Mouse (Mus musculus): ENCODE results near the gene Hist2h2bb. TPM values are rescaled to one million over a fixed set of nuclear protein-coding genes. Genes with fewer than 3 reads are reported as not detected.
"Not testable (repeated sequence)": the region's sequence is repeated elsewhere in the genome, so short reads cannot be mapped to it uniquely, and the experiment has no call there.

Hist2h2bb gene
- polyA plus RNA-seq, 1 experiment, result 0.97 TPM

DNA sequence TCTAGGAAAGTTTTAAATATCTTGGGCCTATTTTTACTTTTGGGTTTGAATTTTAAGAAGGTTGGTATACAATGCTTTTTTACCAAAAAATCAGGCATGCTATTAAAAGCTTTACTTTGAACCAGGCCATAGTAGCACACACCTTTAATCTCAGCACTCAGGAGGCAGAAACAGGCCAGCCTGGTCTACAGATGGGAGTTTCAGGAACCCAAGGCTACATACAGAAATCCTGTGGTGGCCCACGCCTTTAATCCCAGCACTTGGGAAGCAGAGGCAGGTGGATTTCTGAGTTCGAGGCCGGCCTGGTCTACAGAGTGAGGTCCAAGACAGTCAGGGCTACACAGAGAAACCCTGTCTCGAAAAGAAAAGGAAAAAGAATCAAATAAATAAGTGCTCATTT is 2.0 kb upstream of the Hist2h2bb start:
- TF ChIP-seq CTCF (conservative IDR thresholded peaks at IDR 0.05; ENCODE audit: insufficient read depth, insufficient read length, low read depth, low read length) (no peak), POLR2A (IDR thresholded peaks at IDR 0.05; ENCODE audit: low read depth, low read length) (no peak)
- no peak for DNase-seq
- Histone ChIP-seq H3K4me1 (ENCODE audit: control insufficient read depth, insufficient read depth, low read length) (peaks cover 8% of the 10 kb centered on the region; the same call in 1 of the 2 replicates), H3K27me3 (replicated peaks; ENCODE audit: control insufficient read depth, insufficient read depth, low read length) (no peaks in the 10 kb centered on the region), H3K4me3 (ENCODE audit: insufficient read depth, low read depth, low read length) (no peak overlapping the region), H3K27ac (ENCODE audit: insufficient read depth, low read depth, low read length) (no peak overlapping the region), H3K36me3 (ENCODE audit: control insufficient read depth, insufficient read depth, low read length) (no peaks in the 10 kb centered on the region)
- 81% methylated on average over 4 of the region's 4 CpGs for WGBS

DNA sequence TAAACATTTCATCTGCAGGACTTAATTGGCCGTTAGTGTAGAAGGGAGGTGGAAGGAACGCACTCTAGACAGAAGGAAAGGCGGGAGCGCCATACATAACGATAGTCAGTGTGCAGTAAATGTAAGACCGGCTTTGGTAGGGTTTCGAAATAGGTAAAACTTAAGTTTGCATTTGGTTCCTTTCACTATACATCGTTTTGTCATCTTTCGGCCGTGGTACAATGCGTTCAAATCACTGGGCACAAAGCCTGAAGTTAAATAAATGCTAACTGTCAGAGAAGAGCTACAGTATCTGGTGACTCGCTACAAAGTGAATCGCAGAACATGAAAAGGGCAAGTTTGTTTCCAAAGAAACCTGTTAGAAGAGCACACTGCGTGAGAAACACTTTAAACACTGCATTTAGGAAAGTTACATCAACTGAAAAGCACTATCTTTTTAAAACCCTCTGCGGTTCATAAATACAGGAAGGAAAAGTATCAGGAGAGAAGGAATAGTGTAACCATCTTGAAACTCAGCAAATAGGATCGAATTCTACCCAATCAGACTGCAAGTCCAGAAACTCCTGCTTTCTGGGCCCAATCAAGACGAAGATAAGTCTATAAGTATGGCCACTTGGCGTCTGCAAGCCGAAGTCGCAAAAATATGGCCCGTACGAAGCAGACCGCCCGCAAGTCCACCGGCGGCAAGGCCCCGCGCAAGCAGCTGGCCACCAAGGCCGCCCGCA is 1.3 kb upstream of the Hist2h2bb start, which contains the start of gene Hist2h3b:
Gene Hist2h3b (plus strand): TSS at position 604 of the 725 bp plus-strand sequence.
- peak within 1 kb of the TSS; percentile 91 for H3K27ac ChIP-seq (ENCODE audit: insufficient read depth, low read depth, low read length)
- no peaks in the 10 kb centered on the region for H3K36me3 ChIP-seq (ENCODE audit: control insufficient read depth, insufficient read depth, low read length)
- peak within 1 kb of the TSS; percentile 62 for H3K4me3 ChIP-seq (ENCODE audit: insufficient read depth, low read depth, low read length)
- no peaks in the 10 kb centered on the region for H3K27me3 ChIP-seq (replicated peaks; ENCODE audit: control insufficient read depth, insufficient read depth, low read length)
- WGBS, result 14% methylated on average over 30 of the region's 30 CpGs
- peak; percentile 91 for DNase-seq
- H3K4me1 ChIP-seq (ENCODE audit: control insufficient read depth, insufficient read depth, low read length), result peaks cover 8% of the 10 kb centered on the region; the same call in 1 of the 2 replicates
- no peak for TF ChIP-seq CTCF (conservative IDR thresholded peaks at IDR 0.05; ENCODE audit: insufficient read depth, insufficient read length, low read depth, low read length)
- TF ChIP-seq POLR2A (IDR thresholded peaks at IDR 0.05; ENCODE audit: low read depth, low read length), result peak; percentile 74

DNA sequence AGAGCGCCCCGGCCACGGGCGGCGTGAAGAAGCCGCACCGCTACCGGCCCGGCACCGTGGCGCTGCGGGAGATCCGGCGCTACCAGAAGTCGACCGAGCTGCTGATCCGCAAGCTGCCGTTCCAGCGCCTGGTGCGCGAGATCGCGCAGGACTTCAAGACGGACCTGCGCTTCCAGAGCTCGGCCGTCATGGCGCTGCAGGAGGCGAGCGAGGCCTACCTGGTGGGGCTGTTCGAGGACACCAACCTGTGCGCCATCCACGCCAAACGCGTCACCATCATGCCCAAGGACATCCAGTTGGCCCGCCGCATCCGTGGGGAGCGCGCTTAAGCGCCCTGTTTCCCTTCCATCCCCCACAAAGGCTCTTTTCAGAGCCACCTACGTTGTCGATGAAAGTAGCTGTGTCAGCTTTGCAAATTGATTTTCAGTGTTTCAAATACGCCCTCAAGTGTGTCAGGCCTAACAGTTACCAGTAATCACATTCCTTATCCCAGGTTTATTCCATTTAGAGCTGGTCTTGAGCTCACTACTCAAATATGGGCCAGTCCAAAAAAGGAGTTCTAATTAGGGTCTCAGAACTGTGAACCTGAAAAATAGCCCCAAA is 675 bp upstream of the Hist2h2bb start:
- WGBS, result 1% methylated on average over 15 of the region's 44 CpGs
- Histone ChIP-seq H3K27ac (ENCODE audit: insufficient read depth, low read depth, low read length) (peak overlapping the region; percentile 91), H3K4me3 (ENCODE audit: insufficient read depth, low read depth, low read length) (peak overlapping the region; percentile 62)
- H3K36me3 ChIP-seq (ENCODE audit: control insufficient read depth, insufficient read depth, low read length); H3K4me1 ChIP-seq (ENCODE audit: control insufficient read depth, insufficient read depth, low read length); DNase-seq; H3K27me3 ChIP-seq (replicated peaks; ENCODE audit: control insufficient read depth, insufficient read depth, low read length): not testable (repeated sequence)

DNA sequence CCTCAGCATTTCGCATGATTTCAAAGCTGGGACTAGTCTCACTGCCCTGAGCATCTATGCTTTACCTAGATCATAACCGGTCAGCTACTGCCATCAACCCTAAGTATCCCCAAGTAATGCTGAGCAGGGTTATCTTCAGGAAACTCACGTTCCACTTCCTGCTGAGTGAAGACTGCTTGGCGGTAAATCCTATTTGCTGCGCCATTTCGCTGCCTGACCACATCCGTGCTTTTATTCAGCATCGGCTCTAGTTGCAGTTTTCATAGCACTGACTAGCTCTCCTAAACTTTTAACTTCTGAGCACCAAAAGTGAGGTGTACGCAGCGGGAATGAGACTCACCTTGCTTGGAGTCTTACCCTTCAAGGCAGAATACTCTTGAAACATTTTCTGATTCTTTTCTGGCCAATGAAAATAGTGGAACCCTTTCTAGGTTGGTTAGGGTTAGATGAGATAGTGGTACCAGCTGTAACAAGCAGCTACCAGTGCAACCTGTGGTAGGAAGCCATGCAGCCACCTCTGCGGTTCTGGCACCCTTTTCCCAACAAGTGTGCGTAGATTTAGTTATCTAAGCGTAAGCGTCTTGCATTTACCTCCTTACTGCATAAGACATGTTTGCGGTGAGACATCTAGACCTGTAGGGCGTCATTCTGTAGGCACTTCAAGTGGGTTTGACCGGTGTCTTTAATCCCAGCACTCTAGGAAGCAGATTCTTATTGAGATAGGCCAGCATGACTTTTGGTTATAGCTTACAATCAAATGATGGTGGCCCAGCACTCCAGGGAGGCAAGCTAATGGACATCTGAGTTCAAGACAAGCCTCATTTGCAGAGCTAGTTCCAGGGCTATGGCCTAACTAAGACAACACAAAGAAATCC is 4.3 kb downstream of the Hist2h2bb start:
- Histone ChIP-seq H3K36me3 (ENCODE audit: control insufficient read depth, insufficient read depth, low read length) (no peaks in the 10 kb centered on the region), H3K4me1 (ENCODE audit: control insufficient read depth, insufficient read depth, low read length) (peaks cover 7% of the 10 kb centered on the region; the same call in 1 of the 2 replicates)

DNA sequence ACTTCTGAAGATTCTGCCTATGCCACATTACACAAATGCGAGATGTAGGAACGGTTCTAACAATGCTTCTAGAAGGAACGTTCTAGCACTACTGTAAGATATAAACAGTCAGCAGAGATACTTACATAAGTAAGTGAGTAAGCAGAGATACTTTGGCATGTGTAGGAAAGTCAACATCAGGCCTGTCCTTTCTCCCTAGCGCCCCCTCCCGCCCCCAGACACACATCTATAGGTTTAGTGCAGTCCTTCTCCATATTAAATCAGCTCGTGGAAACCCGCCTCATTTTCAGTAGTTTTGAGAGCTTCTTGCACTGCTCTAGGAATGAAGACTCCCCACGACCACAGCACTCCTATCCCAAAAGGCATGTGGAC is 7.9 kb downstream of the Hist2h2bb start:
- WGBS, result 34% methylated on average over 8 of the region's 8 CpGs
- TF ChIP-seq POLR2A (IDR thresholded peaks at IDR 0.05; ENCODE audit: low read depth, low read length) (no peak), CTCF (conservative IDR thresholded peaks at IDR 0.05; ENCODE audit: insufficient read depth, insufficient read length, low read depth, low read length) (no peak)
- Histone ChIP-seq H3K4me3 (ENCODE audit: insufficient read depth, low read depth, low read length) (peak overlapping the region; percentile 22; the same call in 1 of the 2 replicates), H3K27ac (ENCODE audit: insufficient read depth, low read depth, low read length) (no peak overlapping the region), H3K36me3 (ENCODE audit: control insufficient read depth, insufficient read depth, low read length) (no peaks in the 10 kb centered on the region), H3K27me3 (replicated peaks; ENCODE audit: control insufficient read depth, insufficient read depth, low read length) (no peaks in the 10 kb centered on the region), H3K4me1 (ENCODE audit: control insufficient read depth, insufficient read depth, low read length) (0 out of 2 replicates have a peak, but pooled peaks cover 3% of the 10 kb centered on the region)
- DNase-seq, result no peak

More for the DNA sequence above, 4.3 kb downstream of the Hist2h2bb start:
- TF ChIP-seq CTCF (conservative IDR thresholded peaks at IDR 0.05; ENCODE audit: insufficient read depth, insufficient read length, low read depth, low read length) (no peak), POLR2A (IDR thresholded peaks at IDR 0.05; ENCODE audit: low read depth, low read length) (no peak)
- Histone ChIP-seq H3K4me3 (ENCODE audit: insufficient read depth, low read depth, low read length) (no peak overlapping the region), H3K27ac (ENCODE audit: insufficient read depth, low read depth, low read length) (no peak overlapping the region), H3K27me3 (replicated peaks; ENCODE audit: control insufficient read depth, insufficient read depth, low read length) (no peaks in the 10 kb centered on the region)
- WGBS, result 86% methylated on average over 17 of the region's 17 CpGs
- no peak for DNase-seq

DNA sequence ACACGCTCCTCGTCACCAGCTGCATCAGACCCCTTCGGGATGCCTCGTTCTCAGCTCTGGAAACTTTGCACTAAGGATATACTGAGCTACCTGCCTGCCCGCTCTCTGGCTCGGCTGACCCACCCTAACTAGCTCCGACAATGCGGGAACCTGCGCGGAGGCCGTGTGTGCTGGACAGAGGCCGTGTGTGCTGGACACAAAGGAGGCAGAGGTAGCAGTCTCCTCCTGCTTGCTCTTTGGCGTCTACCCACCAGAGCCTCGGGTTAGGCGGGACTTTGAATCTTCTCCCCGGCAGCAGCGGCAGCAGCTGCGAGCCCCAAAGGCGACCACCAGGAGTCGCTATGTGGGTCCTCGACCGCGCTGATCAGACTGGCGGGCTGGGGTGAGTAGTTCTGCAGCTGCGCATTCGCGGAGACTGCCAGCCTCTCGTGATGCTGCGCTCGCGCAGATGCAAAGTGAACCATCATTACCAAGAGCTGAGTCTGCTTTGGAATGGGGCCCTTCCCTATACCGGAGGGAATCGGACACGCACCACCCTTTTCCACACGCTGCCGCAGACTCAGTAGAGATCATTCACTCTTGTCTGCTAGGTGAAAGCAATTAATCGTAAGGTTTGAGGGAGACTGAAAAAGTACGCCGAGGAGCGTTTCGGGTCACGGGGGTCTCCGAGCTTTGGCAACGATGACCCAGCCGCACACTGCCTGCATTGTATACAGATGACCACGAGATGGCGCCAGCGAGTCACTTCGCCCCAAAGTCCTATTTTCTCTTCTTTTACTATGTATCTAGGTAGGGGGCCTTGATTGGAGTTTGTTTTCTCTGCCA is 8.5 kb downstream of the Hist2h2bb start:
- Histone ChIP-seq H3K4me1 (ENCODE audit: control insufficient read depth, insufficient read depth, low read length) (0 out of 2 replicates have a peak, but pooled peaks cover 3% of the 10 kb centered on the region), H3K4me3 (ENCODE audit: insufficient read depth, low read depth, low read length) (peak overlapping the region; percentile 52), H3K36me3 (ENCODE audit: control insufficient read depth, insufficient read depth, low read length) (no peaks in the 10 kb centered on the region), H3K27me3 (replicated peaks; ENCODE audit: control insufficient read depth, insufficient read depth, low read length) (no peaks in the 10 kb centered on the region), H3K27ac (ENCODE audit: insufficient read depth, low read depth, low read length) (no peak overlapping the region; the same call in 1 of the 2 replicates)
- WGBS, result 1% methylated on average over 49 of the region's 49 CpGs
- TF ChIP-seq POLR2A (IDR thresholded peaks at IDR 0.05; ENCODE audit: low read depth, low read length) (no peak), CTCF (conservative IDR thresholded peaks at IDR 0.05; ENCODE audit: insufficient read depth, insufficient read length, low read depth, low read length) (peak; percentile 79)
- DNase-seq, result peak; percentile 85

Data from kidney, adult 2 months (tissue).